Mouse (Mus musculus) liver, embryonic 13.5 days (tissue): ENCODE results near the gene Rab21. TPM values are rescaled to one million over a fixed set of nuclear protein-coding genes. Genes with fewer than 3 reads are reported as not detected.

Experiments
- ATAC-seq: fragments of 200-750 bp; cut with Nextera tagmentation; 2 replicates; pipeline ENCODE4 v1.8.0; 2017; ENCODE audit warnings: low read depth, mild to moderate bottlenecking, moderate number of reproducible peaks, moderate library complexity
- DNase-seq: peaks from one replicate; pipeline ENCODE4 v3.0.0; 2022
- H3K27ac ChIP-seq: fragments of 300-500 bp; sonication (generic); 2 replicates; pipeline ENCODE4 v1.5.1; 2015; ENCODE audit warnings: moderate library complexity, mild to moderate bottlenecking, inconsistent platforms
- H3K27me3 ChIP-seq: fragments of 300-500 bp; sonication (generic); 2 replicates; pipeline ENCODE4 v1.6.1; 2015; ENCODE audit warnings: mild to moderate bottlenecking, inconsistent platforms
- H3K36me3 ChIP-seq: fragments of 300-500 bp; sonication (generic); 2 replicates; pipeline ENCODE4 v1.6.1; 2015; ENCODE audit warnings: mild to moderate bottlenecking, inconsistent platforms
- H3K4me1 ChIP-seq: fragments of 300-500 bp; sonication (generic); replicated peaks from 2 replicates; pipeline ENCODE4 v1.6.1; 2015; ENCODE audit warnings: inconsistent platforms
- H3K4me2 ChIP-seq: fragments of 300-500 bp; sonication (generic); 2 replicates; pipeline ENCODE4 v1.6.1; 2015; ENCODE audit warnings: inconsistent platforms, mild to moderate bottlenecking, moderate library complexity
- H3K4me3 ChIP-seq: fragments of 300-500 bp; sonication (generic); replicated peaks from 2 replicates; pipeline ENCODE4 v1.5.1; 2015; ENCODE audit warnings: mild to moderate bottlenecking, inconsistent platforms
- H3K9ac ChIP-seq: fragments of 300-500 bp; sonication (generic); 2 replicates; pipeline ENCODE4 v1.6.1; 2015; ENCODE audit warnings: mild to moderate bottlenecking, inconsistent platforms
- H3K9me3 ChIP-seq: fragments of 300-500 bp; sonication (generic); replicated peaks from 2 replicates; pipeline ENCODE4 v1.6.1; 2016; ENCODE audit warnings: inconsistent platforms
- WGBS: fragments of 180-500 bp; shearing (Covaris S2); methylation state at CpG from one replicate; pipeline ENCODE4 v1.1.7; 2015; ENCODE audit not compliant: insufficient replicate concordance; 5-methylcytosine and 5-hydroxymethylcytosine counted together
- polyA plus RNA-seq: library from polyadenylated mRNA; unstranded; fragments of >200 nt; fragmentation: Nextera tagmentation; extraction: Ambion mirVana; gene quantifications from 2 replicates; pipeline ENCODE4 v1.2.1, GENCODE M21; 2015

The Rab21 gene
- polyA plus RNA-seq, 1 experiment from 2014 or later, result 2.4 TPM

DNA sequence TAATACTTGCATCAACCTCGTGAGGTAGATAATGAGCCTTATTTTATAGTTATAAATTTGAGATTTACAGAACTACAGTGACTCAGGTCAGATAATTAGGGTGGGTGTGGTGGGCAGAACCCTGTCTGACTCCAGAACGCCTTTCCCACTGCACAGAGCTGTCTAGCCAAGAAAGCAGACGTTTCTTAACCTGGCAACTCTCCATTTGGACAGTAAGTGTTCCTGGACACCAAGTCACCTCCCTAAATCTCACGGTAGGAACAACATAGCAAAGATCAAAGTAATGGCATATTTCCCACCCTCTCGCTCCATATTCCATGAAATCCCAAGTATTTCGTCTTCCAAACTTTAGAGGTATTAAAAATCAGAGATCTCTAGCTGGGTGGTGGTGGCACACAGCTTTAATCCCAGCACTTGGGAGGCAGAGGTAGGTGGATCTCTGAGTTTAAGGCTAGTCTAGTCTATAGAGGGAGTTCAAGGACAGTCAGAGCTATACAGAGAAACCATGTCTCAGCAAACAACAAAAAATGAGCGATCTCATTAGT is 8.0 kb downstream of the Rab21 start:
- 76% methylated on average over 7 of the region's 7 CpGs for WGBS
- H3K4me1 ChIP-seq, result peaks cover 20% of the 10 kb centered on the region
- H3K4me2 ChIP-seq, result no peak overlapping the region
- no peak overlapping the region for H3K4me3 ChIP-seq
- no peak overlapping the region for H3K27ac ChIP-seq
- no peak for ATAC-seq
- H3K9me3 ChIP-seq, result no peaks in the 10 kb centered on the region
- H3K36me3 ChIP-seq, result peaks cover 1% of the 10 kb centered on the region; the same call in 1 of the 2 replicates
- no peak overlapping the region for H3K9ac ChIP-seq
- DNase-seq, result no peak
- H3K27me3 ChIP-seq, result no peaks in the 10 kb centered on the region

DNA sequence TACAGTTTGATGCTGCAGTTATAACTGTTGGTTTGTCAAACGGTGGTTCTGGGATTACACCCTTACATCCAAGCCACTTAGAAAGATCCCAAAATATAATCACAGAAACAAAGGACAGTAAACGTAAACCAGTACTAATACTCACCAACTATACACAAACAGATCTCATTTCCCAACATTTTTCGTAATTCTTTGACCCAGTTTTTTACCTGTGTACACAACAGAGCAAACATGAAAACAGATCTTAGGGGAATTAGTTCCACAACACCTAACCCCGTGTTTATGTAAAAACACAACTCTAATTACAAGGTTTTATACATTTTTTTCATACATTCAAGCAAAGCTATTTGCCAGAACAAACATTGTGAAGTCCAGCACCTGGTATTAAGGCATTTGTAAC is 16.7 kb downstream of the Rab21 start:
- Histone ChIP-seq H3K27ac (no peak overlapping the region), H3K36me3 (peaks cover 55% of the 10 kb centered on the region), H3K4me2 (no peak overlapping the region), H3K4me1 (0 out of 2 replicates have a peak, but pooled peaks cover 6% of the 10 kb centered on the region), H3K27me3 (no peaks in the 10 kb centered on the region), H3K9ac (no peak overlapping the region), H3K9me3 (no peaks in the 10 kb centered on the region), H3K4me3 (no peak overlapping the region)
- no peak for DNase-seq
- ATAC-seq, result no peak
- WGBS, result 84% methylated on average over 4 of the region's 4 CpGs

DNA sequence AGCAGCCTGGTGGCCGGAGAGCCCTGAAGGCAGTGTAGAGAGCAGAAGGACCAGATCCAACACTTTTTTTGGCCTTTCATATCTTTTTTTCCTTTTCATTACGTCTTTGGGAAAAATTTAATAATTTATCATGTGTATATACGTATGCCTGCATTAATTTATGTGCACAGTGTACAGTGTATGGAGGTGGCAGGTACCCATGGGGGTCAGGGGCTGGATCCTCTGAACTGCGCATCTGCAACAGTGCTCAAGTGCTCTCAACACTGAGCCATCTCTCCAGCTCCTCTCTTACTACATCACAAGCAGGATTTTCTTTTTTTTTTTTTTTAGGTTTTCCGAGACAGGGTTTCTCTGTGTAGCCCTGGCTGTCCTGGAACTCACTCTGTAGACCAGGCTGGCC is 17.8 kb downstream of the Rab21 start:
- Histone ChIP-seq H3K4me1 (0 out of 2 replicates have a peak, but pooled peaks cover 6% of the 10 kb centered on the region), H3K4me3 (no peak overlapping the region), H3K9ac (no peak overlapping the region), H3K9me3 (no peaks in the 10 kb centered on the region), H3K27ac (no peak overlapping the region), H3K4me2 (no peak overlapping the region), H3K36me3 (peaks cover 64% of the 10 kb centered on the region), H3K27me3 (no peaks in the 10 kb centered on the region)
- DNase-seq, result no peak
- no peak for ATAC-seq
- 85% methylated on average over 5 of the region's 5 CpGs for WGBS

DNA sequence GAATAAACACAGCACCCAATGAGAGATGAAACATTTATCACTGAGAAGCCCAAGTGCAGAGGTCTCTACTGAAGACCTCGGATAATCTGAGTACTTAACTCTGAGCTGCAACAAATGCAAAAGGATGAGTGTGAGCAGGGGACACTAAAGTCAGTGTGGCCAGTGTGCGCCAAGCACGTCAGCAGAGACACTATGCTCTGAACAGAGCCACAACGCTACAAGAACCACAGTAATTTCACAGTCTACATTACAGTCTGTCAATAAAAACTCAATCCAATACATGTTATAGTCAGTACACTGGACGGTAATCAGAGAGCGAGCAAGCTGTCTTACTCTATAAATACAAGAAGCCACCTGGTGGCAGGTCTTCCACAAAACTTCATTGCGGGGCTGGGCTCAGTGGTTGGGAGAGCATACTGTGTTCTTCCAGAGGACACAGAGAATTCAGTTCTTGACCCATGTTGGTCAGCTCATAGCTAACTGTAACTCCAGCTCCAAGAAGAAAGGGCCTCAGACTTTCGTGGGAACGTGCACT is 18.9 kb downstream of the Rab21 start:
- no peak overlapping the region for H3K9ac ChIP-seq
- no peak for ATAC-seq
- no peak overlapping the region for H3K27ac ChIP-seq
- no peak overlapping the region for H3K4me3 ChIP-seq
- no peaks in the 10 kb centered on the region for H3K9me3 ChIP-seq
- H3K27me3 ChIP-seq, result no peaks in the 10 kb centered on the region
- peaks cover 67% of the 10 kb centered on the region for H3K36me3 ChIP-seq
- DNase-seq, result no peak
- H3K4me1 ChIP-seq, result 0 out of 2 replicates have a peak, but pooled peaks cover 6% of the 10 kb centered on the region
- no peak overlapping the region for H3K4me2 ChIP-seq
- 74% methylated on average over 9 of the region's 9 CpGs for WGBS

DNA sequence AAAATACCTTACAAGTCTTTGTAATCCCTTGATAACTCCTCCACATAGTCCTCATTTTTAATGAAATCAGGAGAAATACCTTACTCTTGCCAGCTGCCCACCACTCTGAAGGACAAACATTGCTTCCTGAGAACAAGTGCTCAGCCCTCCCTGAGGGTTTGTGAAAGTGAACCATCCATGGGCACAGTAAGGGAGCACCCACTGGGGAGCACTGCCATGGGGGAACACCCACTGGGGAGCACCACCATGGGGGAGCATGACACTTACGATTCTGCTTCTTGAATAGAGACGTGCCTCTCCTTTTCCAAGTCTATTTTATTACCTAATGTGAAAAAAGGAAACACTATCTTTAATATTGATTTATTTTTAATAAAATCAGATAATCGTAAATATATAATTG is 20.2 kb downstream of the Rab21 start:
- H3K36me3 ChIP-seq, result peaks cover 64% of the 10 kb centered on the region
- no peak overlapping the region for H3K4me3 ChIP-seq
- ATAC-seq (no peak), DNase-seq (no peak)
- H3K27ac ChIP-seq, result no peak overlapping the region
- no peaks in the 10 kb centered on the region for H3K9me3 ChIP-seq
- H3K4me1 ChIP-seq, result 0 out of 2 replicates have a peak, but pooled peaks cover 6% of the 10 kb centered on the region
- no peak overlapping the region for H3K4me2 ChIP-seq
- H3K9ac ChIP-seq, result no peak overlapping the region
- WGBS, result 85% methylated on average over 3 of the region's 3 CpGs
- no peaks in the 10 kb centered on the region for H3K27me3 ChIP-seq

DNA sequence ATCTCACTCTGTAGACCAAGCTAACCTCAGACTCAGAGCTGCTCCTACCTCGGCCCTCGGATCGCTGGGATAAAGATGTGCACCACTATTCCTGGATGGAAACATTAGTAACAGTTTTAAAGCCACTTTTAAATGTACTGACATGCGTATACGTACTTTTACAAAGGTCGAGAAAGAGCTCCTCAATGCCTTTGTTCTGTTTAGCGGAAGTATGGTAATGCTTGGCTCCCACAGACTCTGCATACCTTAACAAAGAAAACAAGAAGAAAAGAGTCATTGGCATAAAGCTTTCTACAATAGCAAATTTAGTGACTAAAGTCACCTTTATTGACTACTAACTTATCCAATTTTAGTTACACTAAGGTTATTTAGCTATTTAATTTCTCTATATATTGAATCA is 20.7 kb downstream of the Rab21 start:
- Histone ChIP-seq H3K9ac (no peak overlapping the region), H3K4me2 (no peak overlapping the region), H3K9me3 (no peaks in the 10 kb centered on the region), H3K36me3 (peaks cover 60% of the 10 kb centered on the region), H3K4me3 (no peak overlapping the region), H3K27me3 (no peaks in the 10 kb centered on the region), H3K27ac (no peak overlapping the region), H3K4me1 (0 out of 2 replicates have a peak, but pooled peaks cover 6% of the 10 kb centered on the region)
- WGBS, result 89% methylated on average over 7 of the region's 7 CpGs
- DNase-seq (no peak), ATAC-seq (no peak)

DNA sequence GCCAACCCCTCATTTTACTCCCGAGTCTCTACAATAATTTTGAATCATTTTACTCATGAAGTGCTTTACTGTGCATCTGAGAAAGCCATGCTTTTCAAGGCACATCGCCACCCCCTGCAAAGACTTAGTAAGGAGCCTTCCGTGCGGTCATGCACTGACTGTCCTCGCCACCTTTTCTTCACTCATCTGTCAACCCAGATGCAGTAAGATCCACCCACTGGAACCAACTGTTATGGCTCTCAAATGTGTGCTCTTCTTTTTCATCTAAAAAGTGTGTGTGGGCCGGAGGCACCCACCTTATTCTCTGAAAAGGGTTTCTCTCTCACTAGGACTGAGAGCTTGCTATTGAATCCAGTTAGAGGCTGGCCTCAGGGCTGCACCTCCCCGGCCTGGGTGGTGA is 21.4 kb downstream of the Rab21 start:
- WGBS, result 90% methylated on average over 7 of the region's 7 CpGs
- no peak overlapping the region for H3K4me2 ChIP-seq
- DNase-seq (no peak), ATAC-seq (no peak)
- H3K9me3 ChIP-seq, result no peaks in the 10 kb centered on the region
- H3K4me1 ChIP-seq, result 0 out of 2 replicates have a peak, but pooled peaks cover 6% of the 10 kb centered on the region
- H3K36me3 ChIP-seq, result peaks cover 56% of the 10 kb centered on the region
- H3K9ac ChIP-seq, result no peak overlapping the region
- H3K27ac ChIP-seq, result no peak overlapping the region
- no peaks in the 10 kb centered on the region for H3K27me3 ChIP-seq
- H3K4me3 ChIP-seq, result no peak overlapping the region

DNA sequence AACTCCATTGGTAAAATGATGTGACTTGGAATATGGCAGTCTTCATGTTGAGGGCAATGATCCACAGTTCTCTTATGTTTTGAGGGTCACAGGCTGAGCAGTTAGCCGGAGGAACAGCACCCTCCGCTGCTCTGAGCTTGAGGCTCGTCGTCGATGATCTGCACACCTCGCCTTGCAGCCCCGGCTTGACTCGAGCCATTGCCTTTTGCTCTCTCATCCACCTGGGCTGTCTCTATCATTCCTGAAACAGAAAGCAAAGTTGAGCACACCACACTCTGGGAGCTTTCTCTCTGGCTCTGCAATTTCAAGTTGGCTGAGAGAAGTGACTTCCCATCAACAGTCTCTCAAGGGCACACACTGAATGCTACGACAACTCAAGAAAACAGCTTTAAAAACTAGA is 24.7 kb downstream of the Rab21 start:
- peaks cover 62% of the 10 kb centered on the region for H3K36me3 ChIP-seq
- no peak overlapping the region for H3K27ac ChIP-seq
- no peak overlapping the region for H3K9ac ChIP-seq
- no peak for ATAC-seq
- no peaks in the 10 kb centered on the region for H3K4me1 ChIP-seq
- no peak overlapping the region for H3K4me3 ChIP-seq
- no peaks in the 10 kb centered on the region for H3K27me3 ChIP-seq
- WGBS, result 90% methylated on average over 9 of the region's 9 CpGs
- no peak overlapping the region for H3K4me2 ChIP-seq
- no peaks in the 10 kb centered on the region for H3K9me3 ChIP-seq
- DNase-seq, result no peak

DNA sequence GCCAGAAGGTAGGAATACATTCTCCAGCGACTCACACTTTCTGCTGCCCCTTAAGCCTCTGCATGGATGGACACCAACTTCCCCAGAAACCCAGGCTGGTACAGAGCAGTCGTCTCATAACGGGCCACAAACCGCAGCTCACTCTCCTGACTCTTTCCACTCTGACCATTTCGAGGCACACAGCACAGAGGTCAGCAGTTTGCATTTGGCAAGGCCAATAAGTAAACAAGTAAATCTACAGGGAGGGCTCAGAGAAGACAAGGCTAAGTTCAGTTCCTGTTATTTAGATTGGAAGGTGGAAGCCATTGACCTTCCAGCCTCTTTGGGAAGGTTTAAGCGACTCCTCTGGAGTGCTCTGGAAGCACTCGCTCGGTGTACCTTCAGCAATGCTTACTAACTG is 26.5 kb downstream of the Rab21 start:
- peak; percentile 59; the same call in 1 of the 2 replicates for ATAC-seq
- no peak for DNase-seq
- Histone ChIP-seq H3K36me3 (peaks cover 50% of the 10 kb centered on the region), H3K4me2 (no peak overlapping the region), H3K27me3 (no peaks in the 10 kb centered on the region), H3K27ac (no peak overlapping the region), H3K9ac (no peak overlapping the region), H3K4me3 (no peak overlapping the region), H3K9me3 (no peaks in the 10 kb centered on the region), H3K4me1 (no peaks in the 10 kb centered on the region)
- 79% methylated on average over 8 of the region's 8 CpGs for WGBS

DNA sequence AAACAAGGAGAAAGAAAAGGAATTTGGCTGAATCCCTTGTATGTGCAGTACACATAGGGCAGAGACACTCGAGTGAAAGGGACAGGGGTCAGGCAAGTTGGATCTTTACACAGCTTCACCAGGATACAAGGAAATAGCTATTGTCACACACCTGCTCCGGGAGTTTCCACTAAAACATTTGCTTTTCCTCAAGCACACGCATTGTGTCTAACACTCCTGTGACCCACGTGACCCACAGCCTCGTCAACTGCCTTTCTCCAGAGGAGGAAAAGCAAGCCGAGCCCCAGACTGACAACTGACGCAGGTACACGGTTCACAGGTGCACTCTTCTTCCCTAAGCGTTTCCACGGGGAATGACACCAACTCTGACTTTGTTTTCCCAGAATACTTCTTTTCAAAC is 31.2 kb downstream of the Rab21 start:
- no peak for DNase-seq
- Histone ChIP-seq H3K4me1 (no peaks in the 10 kb centered on the region), H3K4me2 (no peak overlapping the region), H3K36me3 (peaks cover 22% of the 10 kb centered on the region), H3K9ac (no peak overlapping the region), H3K9me3 (no peaks in the 10 kb centered on the region), H3K27me3 (no peaks in the 10 kb centered on the region), H3K27ac (no peak overlapping the region), H3K4me3 (no peak overlapping the region)
- 74% methylated on average over 10 of the region's 10 CpGs for WGBS
- ATAC-seq, result no peak

DNA sequence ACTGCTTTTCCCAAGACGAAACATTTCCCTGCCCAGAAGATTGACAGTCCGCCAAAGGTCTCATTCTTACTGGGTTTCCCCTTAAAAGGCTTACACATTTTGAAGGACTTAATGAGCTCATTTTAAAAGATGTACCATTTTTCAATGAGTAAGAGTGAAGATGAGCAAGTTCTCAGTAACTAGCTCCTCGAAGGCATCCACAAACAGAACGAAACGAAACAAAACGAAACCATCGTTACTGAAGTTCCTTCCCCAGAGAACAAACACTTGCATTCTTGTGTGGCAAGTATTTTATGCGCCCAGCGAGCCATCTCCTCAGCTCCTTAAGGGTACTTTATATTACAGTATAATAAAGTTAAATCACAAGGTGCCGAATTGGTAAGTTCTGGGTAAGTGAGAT is 34.0 kb downstream of the Rab21 start:
- no peaks in the 10 kb centered on the region for H3K9me3 ChIP-seq
- no peak for DNase-seq
- H3K4me1 ChIP-seq, result no peaks in the 10 kb centered on the region
- ATAC-seq, result no peak
- H3K4me2 ChIP-seq, result no peak overlapping the region
- WGBS, result 80% methylated on average over 10 of the region's 10 CpGs
- peaks cover 5% of the 10 kb centered on the region for H3K36me3 ChIP-seq
- no peak overlapping the region for H3K27ac ChIP-seq
- no peaks in the 10 kb centered on the region for H3K27me3 ChIP-seq
- H3K9ac ChIP-seq, result no peak overlapping the region
- H3K4me3 ChIP-seq, result no peak overlapping the region

DNA sequence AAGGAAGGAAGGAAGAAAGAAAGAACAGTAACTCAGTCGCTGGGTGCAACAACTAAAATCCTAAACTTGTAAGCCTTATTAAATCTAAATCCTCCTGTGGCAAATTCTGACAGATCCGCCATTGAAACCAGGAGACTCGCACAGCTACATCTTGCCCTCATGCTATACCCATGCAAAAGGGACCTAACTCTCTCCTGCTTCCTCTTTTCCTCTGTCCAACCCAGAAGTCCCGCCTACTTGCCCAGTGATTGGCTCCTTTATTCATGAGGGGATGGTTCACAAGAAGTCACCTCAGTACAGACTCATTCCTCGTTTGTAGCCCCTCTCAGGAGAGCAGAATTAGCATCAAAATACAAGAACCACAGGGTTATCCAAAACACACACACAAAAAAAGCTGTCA is 43.7 kb downstream of the Rab21 start:
- Histone ChIP-seq H3K27me3 (no peaks in the 10 kb centered on the region), H3K36me3 (no peaks in the 10 kb centered on the region), H3K9me3 (no peaks in the 10 kb centered on the region), H3K4me1 (no peaks in the 10 kb centered on the region), H3K4me3 (no peak overlapping the region), H3K4me2 (no peak overlapping the region), H3K27ac (no peak overlapping the region), H3K9ac (no peak overlapping the region)
- 44% methylated on average over 5 of the region's 5 CpGs for WGBS
- DNase-seq (no peak), ATAC-seq (no peak)
